Mouse (Mus musculus): ENCODE data around the gene Lrrc63. TPM values are rescaled to one million over a fixed set of nuclear protein-coding genes. Genes with fewer than 3 reads are reported as not detected.

Gene Lrrc63
- polyA plus RNA-seq, 1 experiment from 2014 or later, result not detected

GRCm38 (mm10) chr14:75063936-75064335 lies 66.7 kb downstream of the Lrrc63 start:
- H3K9ac ChIP-seq (ENCODE audit: low read length), result no peak overlapping the region
- no peaks in the 10 kb centered on the region for H3K9me3 ChIP-seq (ENCODE audit: control insufficient read depth, low read length)
- no peak overlapping the region for H3K4me3 ChIP-seq (ENCODE audit: low read depth, low read length)
- ATAC-seq (ENCODE audit: insufficient number of reproducible peaks, low FRiP score, low TSS enrichment, low read depth), result no peak
- H3K4me2 ChIP-seq (ENCODE audit: low read depth, severe bottlenecking), result no peak overlapping the region
- no peaks in the 10 kb centered on the region for H3K27me3 ChIP-seq (ENCODE audit: control insufficient read depth, insufficient read depth, low read length)
- H3K27ac ChIP-seq (replicated peaks; ENCODE audit: low read depth, low read length), result no peak overlapping the region
- no peaks in the 10 kb centered on the region for H3K4me1 ChIP-seq (ENCODE audit: control insufficient read depth, insufficient read depth, low read length)
- no peaks in the 10 kb centered on the region for H3K36me3 ChIP-seq (ENCODE audit: control insufficient read depth, insufficient read depth, low read length)
- 93% methylated on average over 8 of the region's 8 CpGs for WGBS
- DNase-seq (ENCODE audit: low spot score), result no peak

GRCm38 (mm10) chr14:75060562-75060961 lies 70.1 kb downstream of the Lrrc63 start:
- H3K9me3 ChIP-seq (ENCODE audit: control insufficient read depth, low read length), result no peaks in the 10 kb centered on the region
- WGBS, result 49% methylated on average over 8 of the region's 8 CpGs
- DNase-seq (ENCODE audit: low spot score) (peak; percentile 43), ATAC-seq (ENCODE audit: insufficient number of reproducible peaks, low FRiP score, low TSS enrichment, low read depth) (no peak)
- H3K4me2 ChIP-seq (ENCODE audit: low read depth, severe bottlenecking), result no peak overlapping the region
- H3K9ac ChIP-seq (ENCODE audit: low read length), result no peak overlapping the region
- no peak overlapping the region for H3K27ac ChIP-seq (replicated peaks; ENCODE audit: low read depth, low read length)
- no peaks in the 10 kb centered on the region for H3K4me1 ChIP-seq (ENCODE audit: control insufficient read depth, insufficient read depth, low read length)
- no peaks in the 10 kb centered on the region for H3K36me3 ChIP-seq (ENCODE audit: control insufficient read depth, insufficient read depth, low read length)
- H3K27me3 ChIP-seq (ENCODE audit: control insufficient read depth, insufficient read depth, low read length), result no peaks in the 10 kb centered on the region
- H3K4me3 ChIP-seq (ENCODE audit: low read depth, low read length), result no peak overlapping the region

- DNase-seq (ENCODE audit: low spot score) (no peak), ATAC-seq (ENCODE audit: insufficient number of reproducible peaks, low FRiP score, low TSS enrichment, low read depth) (no peak)
- WGBS, result 88% methylated on average over 9 of the region's 9 CpGs
Measured at GRCm38 (mm10) chr14:75056861-75057431, 73.7 kb downstream of the Lrrc63 start.

GRCm38 (mm10) chr14:75054455-75055343 lies 76.0 kb downstream of the Lrrc63 start:
- H3K36me3 ChIP-seq (ENCODE audit: control insufficient read depth, insufficient read depth, low read length), result no peaks in the 10 kb centered on the region
- DNase-seq (ENCODE audit: low spot score) (no peak), ATAC-seq (ENCODE audit: insufficient number of reproducible peaks, low FRiP score, low TSS enrichment, low read depth) (no peak)
- H3K4me1 ChIP-seq (ENCODE audit: control insufficient read depth, insufficient read depth, low read length), result no peaks in the 10 kb centered on the region
- H3K9me3 ChIP-seq (ENCODE audit: control insufficient read depth, low read length), result no peaks in the 10 kb centered on the region
- no peak overlapping the region for H3K27ac ChIP-seq (replicated peaks; ENCODE audit: low read depth, low read length)
- WGBS, result 76% methylated on average over 14 of the region's 14 CpGs
- H3K4me3 ChIP-seq (ENCODE audit: low read depth, low read length), result no peak overlapping the region
- H3K27me3 ChIP-seq (ENCODE audit: control insufficient read depth, insufficient read depth, low read length), result no peaks in the 10 kb centered on the region
- H3K4me2 ChIP-seq (ENCODE audit: low read depth, severe bottlenecking), result no peak overlapping the region
- H3K9ac ChIP-seq (ENCODE audit: low read length), result no peak overlapping the region

More at GRCm38 (mm10) chr14:75056861-75057431, 73.7 kb downstream of the Lrrc63 start:
- no peaks in the 10 kb centered on the region for H3K36me3 ChIP-seq (ENCODE audit: control insufficient read depth, insufficient read depth, low read length)
- no peaks in the 10 kb centered on the region for H3K9me3 ChIP-seq (ENCODE audit: control insufficient read depth, low read length)
- H3K4me1 ChIP-seq (ENCODE audit: control insufficient read depth, insufficient read depth, low read length), result no peaks in the 10 kb centered on the region
- H3K9ac ChIP-seq (ENCODE audit: low read length), result no peak overlapping the region
- no peaks in the 10 kb centered on the region for H3K27me3 ChIP-seq (ENCODE audit: control insufficient read depth, insufficient read depth, low read length)
- H3K4me3 ChIP-seq (ENCODE audit: low read depth, low read length), result no peak overlapping the region
- no peak overlapping the region for H3K27ac ChIP-seq (replicated peaks; ENCODE audit: low read depth, low read length)
- H3K4me2 ChIP-seq (ENCODE audit: low read depth, severe bottlenecking), result no peak overlapping the region

GRCm38 (mm10) chr14:75052451-75052850 lies 78.2 kb downstream of the Lrrc63 start:
- Histone ChIP-seq H3K4me2 (ENCODE audit: low read depth, severe bottlenecking) (no peak overlapping the region), H3K9ac (ENCODE audit: low read length) (no peak overlapping the region), H3K27ac (replicated peaks; ENCODE audit: low read depth, low read length) (no peak overlapping the region), H3K4me1 (ENCODE audit: control insufficient read depth, insufficient read depth, low read length) (no peaks in the 10 kb centered on the region), H3K27me3 (ENCODE audit: control insufficient read depth, insufficient read depth, low read length) (no peaks in the 10 kb centered on the region), H3K4me3 (ENCODE audit: low read depth, low read length) (no peak overlapping the region), H3K9me3 (ENCODE audit: control insufficient read depth, low read length) (no peaks in the 10 kb centered on the region), H3K36me3 (ENCODE audit: control insufficient read depth, insufficient read depth, low read length) (no peaks in the 10 kb centered on the region)
- no peak for ATAC-seq (ENCODE audit: insufficient number of reproducible peaks, low FRiP score, low TSS enrichment, low read depth)
- WGBS, result 67% methylated on average over 8 of the region's 8 CpGs
- no peak for DNase-seq (ENCODE audit: low spot score)

- Histone ChIP-seq H3K4me2 (ENCODE audit: low read depth, severe bottlenecking) (no peak overlapping the region), H3K27me3 (ENCODE audit: control insufficient read depth, insufficient read depth, low read length) (no peaks in the 10 kb centered on the region), H3K36me3 (ENCODE audit: control insufficient read depth, insufficient read depth, low read length) (no peaks in the 10 kb centered on the region), H3K27ac (replicated peaks; ENCODE audit: low read depth, low read length) (no peak overlapping the region), H3K4me1 (ENCODE audit: control insufficient read depth, insufficient read depth, low read length) (no peaks in the 10 kb centered on the region), H3K9ac (ENCODE audit: low read length) (no peak overlapping the region), H3K4me3 (ENCODE audit: low read depth, low read length) (no peak overlapping the region), H3K9me3 (ENCODE audit: control insufficient read depth, low read length) (no peaks in the 10 kb centered on the region)
- ATAC-seq (ENCODE audit: insufficient number of reproducible peaks, low FRiP score, low TSS enrichment, low read depth) (no peak), DNase-seq (ENCODE audit: low spot score) (no peak)
- WGBS, result 77% methylated on average over 7 of the region's 7 CpGs
Measured at GRCm38 (mm10) chr14:75045184-75045583, 85.5 kb downstream of the Lrrc63 start.

- Histone ChIP-seq H3K27ac (replicated peaks; ENCODE audit: low read depth, low read length) (no peak overlapping the region), H3K9me3 (ENCODE audit: control insufficient read depth, low read length) (no peaks in the 10 kb centered on the region), H3K4me3 (ENCODE audit: low read depth, low read length) (no peak overlapping the region), H3K36me3 (ENCODE audit: control insufficient read depth, insufficient read depth, low read length) (no peaks in the 10 kb centered on the region), H3K4me1 (ENCODE audit: control insufficient read depth, insufficient read depth, low read length) (no peaks in the 10 kb centered on the region), H3K27me3 (ENCODE audit: control insufficient read depth, insufficient read depth, low read length) (no peaks in the 10 kb centered on the region), H3K4me2 (ENCODE audit: low read depth, severe bottlenecking) (no peak overlapping the region), H3K9ac (ENCODE audit: low read length) (no peak overlapping the region)
- WGBS, result 63% methylated on average over 11 of the region's 11 CpGs
- DNase-seq (ENCODE audit: low spot score) (no peak), ATAC-seq (ENCODE audit: insufficient number of reproducible peaks, low FRiP score, low TSS enrichment, low read depth) (no peak)
Measured at GRCm38 (mm10) chr14:75035431-75035830, 95.2 kb downstream of the Lrrc63 start.

All from limb, embryonic 11.5 days (tissue).